Mouse (Mus musculus): ENCODE measurements around the gene Arl2. TPM values are rescaled to one million over a fixed set of nuclear protein-coding genes. Genes with fewer than 3 reads are reported as not detected.

Arl2 gene
- polyA plus RNA-seq, 1 experiment: 110 TPM

DNA sequence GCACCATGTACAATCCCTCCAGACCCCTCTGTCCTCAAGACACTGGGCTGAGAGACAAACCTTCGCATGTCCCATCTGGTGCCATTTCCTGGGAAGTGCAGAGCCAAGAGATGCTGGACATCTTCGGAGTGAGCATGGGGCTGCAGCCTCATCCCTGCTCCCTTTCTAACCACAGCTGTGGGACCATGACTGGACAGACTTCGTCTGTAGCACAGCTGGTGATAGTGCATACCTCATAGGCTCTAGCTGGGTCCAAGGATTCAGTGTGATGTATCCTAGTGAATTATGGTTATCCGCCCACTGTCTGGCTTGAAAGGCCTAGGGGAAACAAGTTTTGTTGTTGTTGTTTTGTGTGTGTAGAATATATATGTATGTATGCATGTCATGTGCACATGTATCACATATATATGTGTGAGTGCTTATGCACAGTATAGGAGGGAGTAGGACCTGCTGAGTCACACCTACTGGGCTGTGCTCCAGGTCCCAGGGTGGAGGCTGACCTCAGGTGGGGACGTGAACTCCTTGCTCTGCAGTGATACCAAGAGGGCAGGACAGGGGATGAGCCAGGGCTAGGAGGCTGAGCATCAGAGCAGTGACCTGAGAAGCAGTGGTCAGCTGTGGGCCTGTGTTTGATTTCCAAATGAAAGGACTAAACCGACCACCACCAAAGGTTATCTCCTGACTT, 39.0 kb downstream of the Arl2 start:
- Histone ChIP-seq H3K4me3 (no peak overlapping the region), H3K79me2 (ENCODE audit: control insufficient read depth, insufficient read depth) (no peaks in the 10 kb centered on the region), H3K4me2 (ENCODE audit: low read depth) (no peak overlapping the region), H3ac (ENCODE audit: control insufficient read depth, insufficient read length) (no peak overlapping the region), H3K27me3 (ENCODE audit: control insufficient read depth, insufficient read depth, insufficient read length) (no peaks in the 10 kb centered on the region), H3K36me3 (ENCODE audit: control insufficient read depth, insufficient read depth) (no peaks in the 10 kb centered on the region)
- TF ChIP-seq E2F4 (IDR thresholded peaks at IDR 0.05; ENCODE audit: insufficient read depth): no peak
- no peak for TF ChIP-seq MAX (IDR thresholded peaks at IDR 0.05; ENCODE audit: low read depth)
- TF ChIP-seq REST (IDR thresholded peaks at IDR 0.05; ENCODE audit: insufficient read depth, insufficient read length): no peak
- TF ChIP-seq POLR2AphosphoS2 (IDR thresholded peaks at IDR 0.05; ENCODE audit: insufficient read length, low read depth): no peak
- TF ChIP-seq SRF (IDR thresholded peaks at IDR 0.05; ENCODE audit: control insufficient read depth, insufficient read length, low read depth): no peak
- no peak for TF ChIP-seq MYOG (IDR thresholded peaks at IDR 0.05; ENCODE audit: control insufficient read depth in 1 of 3, insufficient read depth in 1 of 3, insufficient read length in 2 of 3, low read depth in 2 of 3)
- no peak for TF ChIP-seq MYOD1 (IDR thresholded peaks at IDR 0.05; ENCODE audit: control insufficient read depth in 1 of 3, insufficient read length in 2 of 3, low read depth in 2 of 3)
- TF ChIP-seq USF1 (IDR thresholded peaks at IDR 0.05; ENCODE audit: low read depth): no peak
- TF ChIP-seq CEBPB (IDR thresholded peaks at IDR 0.05; ENCODE audit: insufficient read depth, poor library complexity, severe bottlenecking): no peak
- TF ChIP-seq POLR2A (IDR thresholded peaks at IDR 0.05; ENCODE audit: insufficient read length, low read depth): no peak
- no peak for TF ChIP-seq TCF12 (IDR thresholded peaks at IDR 0.05; ENCODE audit: insufficient read depth, poor library complexity, severe bottlenecking)

DNA sequence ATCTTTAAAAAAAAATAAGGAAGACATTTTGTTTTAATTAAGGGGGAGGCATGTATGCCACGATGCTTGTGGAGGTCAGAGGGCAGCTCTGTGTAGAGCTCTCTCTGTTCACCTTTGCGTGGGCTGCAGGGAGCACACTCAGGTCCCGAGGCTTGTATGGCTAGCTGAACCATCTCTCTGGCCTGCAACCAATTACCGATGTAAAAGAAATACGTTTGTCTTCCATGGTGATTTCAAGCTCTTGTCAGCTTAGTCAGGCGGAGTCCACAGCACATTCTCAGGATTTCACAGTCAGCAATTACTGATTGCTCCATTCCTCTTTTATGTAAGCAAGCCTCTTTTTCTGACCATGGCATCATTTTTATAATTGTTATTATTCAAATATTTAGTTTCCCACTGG, 40.2 kb downstream of the Arl2 start:
- Histone ChIP-seq H3K4me2 (ENCODE audit: low read depth) (no peak overlapping the region), H3K36me3 (ENCODE audit: control insufficient read depth, insufficient read depth) (no peaks in the 10 kb centered on the region), H3K79me2 (ENCODE audit: control insufficient read depth, insufficient read depth) (no peaks in the 10 kb centered on the region), H3K27me3 (ENCODE audit: control insufficient read depth, insufficient read depth, insufficient read length) (no peaks in the 10 kb centered on the region), H3ac (ENCODE audit: control insufficient read depth, insufficient read length) (no peak overlapping the region), H3K4me3 (no peak overlapping the region)
- TF ChIP-seq SRF (IDR thresholded peaks at IDR 0.05; ENCODE audit: control insufficient read depth, insufficient read length, low read depth) (no peak), E2F4 (IDR thresholded peaks at IDR 0.05; ENCODE audit: insufficient read depth) (no peak), USF1 (IDR thresholded peaks at IDR 0.05; ENCODE audit: low read depth) (no peak), POLR2A (IDR thresholded peaks at IDR 0.05; ENCODE audit: insufficient read length, low read depth) (no peak), MAX (IDR thresholded peaks at IDR 0.05; ENCODE audit: low read depth) (no peak), MYOG (IDR thresholded peaks at IDR 0.05; ENCODE audit: control insufficient read depth in 1 of 3, insufficient read depth in 1 of 3, insufficient read length in 2 of 3, low read depth in 2 of 3) (no peak), REST (IDR thresholded peaks at IDR 0.05; ENCODE audit: insufficient read depth, insufficient read length) (no peak), TCF12 (IDR thresholded peaks at IDR 0.05; ENCODE audit: insufficient read depth, poor library complexity, severe bottlenecking) (no peak), MYOD1 (IDR thresholded peaks at IDR 0.05; ENCODE audit: control insufficient read depth in 1 of 3, insufficient read length in 2 of 3, low read depth in 2 of 3) (no peak), TCF3 (IDR thresholded peaks at IDR 0.05; ENCODE audit: insufficient read length, low read depth) (no peak), CEBPB (IDR thresholded peaks at IDR 0.05; ENCODE audit: insufficient read depth, poor library complexity, severe bottlenecking) (no peak)

DNA sequence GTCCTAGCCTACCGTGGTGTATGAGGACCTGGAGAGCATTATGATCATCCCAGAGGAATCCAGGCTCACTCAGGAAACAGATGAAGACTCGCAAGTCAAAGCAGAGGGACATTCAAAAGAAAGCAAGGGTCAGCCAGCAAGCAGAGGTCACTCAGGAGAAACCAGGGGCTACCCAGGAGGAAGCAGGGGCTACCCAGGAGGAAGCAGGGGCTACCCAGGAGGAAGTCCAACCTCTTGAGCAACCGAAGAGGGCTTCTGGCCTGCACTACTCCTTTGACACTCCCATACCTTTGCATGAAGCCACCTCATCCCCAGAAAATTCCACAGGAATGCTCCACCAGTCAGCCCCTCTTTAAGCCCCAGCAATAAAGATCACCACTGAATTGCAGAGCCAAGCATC, 43.5 kb downstream of the Arl2 start:
- H3K4me3 ChIP-seq: no peak overlapping the region
- H3K4me2 ChIP-seq (ENCODE audit: low read depth): no peak overlapping the region
- TF ChIP-seq USF1 (IDR thresholded peaks at IDR 0.05; ENCODE audit: low read depth): no peak
- no peak for TF ChIP-seq SRF (IDR thresholded peaks at IDR 0.05; ENCODE audit: control insufficient read depth, insufficient read length, low read depth)
- no peak for TF ChIP-seq POLR2AphosphoS2 (IDR thresholded peaks at IDR 0.05; ENCODE audit: insufficient read length, low read depth)
- TF ChIP-seq TCF3 (IDR thresholded peaks at IDR 0.05; ENCODE audit: insufficient read length, low read depth): no peak
- TF ChIP-seq E2F4 (IDR thresholded peaks at IDR 0.05; ENCODE audit: insufficient read depth): no peak
- TF ChIP-seq CEBPB (IDR thresholded peaks at IDR 0.05; ENCODE audit: insufficient read depth, poor library complexity, severe bottlenecking): no peak
- no peak for TF ChIP-seq REST (IDR thresholded peaks at IDR 0.05; ENCODE audit: insufficient read depth, insufficient read length)
- TF ChIP-seq MAX (IDR thresholded peaks at IDR 0.05; ENCODE audit: low read depth): no peak
- no peak for TF ChIP-seq POLR2A (IDR thresholded peaks at IDR 0.05; ENCODE audit: insufficient read length, low read depth)
- TF ChIP-seq MYOG (IDR thresholded peaks at IDR 0.05; ENCODE audit: control insufficient read depth in 1 of 3, insufficient read depth in 1 of 3, insufficient read length in 2 of 3, low read depth in 2 of 3): no peak
- no peak for TF ChIP-seq MYOD1 (IDR thresholded peaks at IDR 0.05; ENCODE audit: control insufficient read depth in 1 of 3, insufficient read length in 2 of 3, low read depth in 2 of 3)
- no peak for TF ChIP-seq TCF12 (IDR thresholded peaks at IDR 0.05; ENCODE audit: insufficient read depth, poor library complexity, severe bottlenecking)
- no peak overlapping the region for H3ac ChIP-seq (ENCODE audit: control insufficient read depth, insufficient read length)
- H3K27me3 ChIP-seq (ENCODE audit: control insufficient read depth, insufficient read depth, insufficient read length): no peaks in the 10 kb centered on the region
- H3K79me2 ChIP-seq (ENCODE audit: control insufficient read depth, insufficient read depth): no peaks in the 10 kb centered on the region
- no peaks in the 10 kb centered on the region for H3K36me3 ChIP-seq (ENCODE audit: control insufficient read depth, insufficient read depth)

DNA sequence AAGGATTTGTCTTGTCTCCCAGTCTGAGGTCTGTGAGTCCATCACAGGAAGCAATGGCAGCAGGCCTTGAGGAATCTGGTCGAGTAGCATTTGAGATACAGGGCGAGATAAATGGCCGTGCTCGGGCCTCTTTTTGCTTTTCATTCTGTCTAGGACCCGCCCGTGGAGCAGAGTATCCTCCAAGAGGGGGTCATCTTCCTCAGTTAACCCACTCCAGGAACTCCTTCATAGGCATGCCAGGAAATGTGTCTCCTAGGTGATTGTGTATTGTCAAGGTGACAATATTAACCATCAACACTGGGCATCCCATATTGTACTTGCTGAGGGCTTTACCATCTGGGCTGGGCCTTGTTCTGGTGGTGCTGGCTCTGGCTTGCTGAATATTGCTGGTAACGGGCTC, 47.2 kb downstream of the Arl2 start, which contains the start of gene AC131692.1:
Gene AC131692.1, plus strand, starts transcription at position 301 of the 400 bp plus-strand sequence.
- Histone ChIP-seq H3K4me3 (no peak within 1 kb of the TSS), H3ac (ENCODE audit: control insufficient read depth, insufficient read length) (no peak within 1 kb of the TSS), H3K36me3 (ENCODE audit: control insufficient read depth, insufficient read depth) (peaks cover 6% of the 10 kb centered on the region), H3K27me3 (ENCODE audit: control insufficient read depth, insufficient read depth, insufficient read length) (no peaks in the 10 kb centered on the region), H3K4me2 (ENCODE audit: low read depth) (no peak within 1 kb of the TSS), H3K79me2 (ENCODE audit: control insufficient read depth, insufficient read depth) (peaks cover 3% of the 10 kb centered on the region)
- no peak for TF ChIP-seq MYOD1 (IDR thresholded peaks at IDR 0.05; ENCODE audit: control insufficient read depth in 1 of 3, insufficient read length in 2 of 3, low read depth in 2 of 3)
- no peak for TF ChIP-seq POLR2A (IDR thresholded peaks at IDR 0.05; ENCODE audit: insufficient read length, low read depth)
- no peak for TF ChIP-seq MYOG (IDR thresholded peaks at IDR 0.05; ENCODE audit: control insufficient read depth in 1 of 3, insufficient read depth in 1 of 3, insufficient read length in 2 of 3, low read depth in 2 of 3)
- TF ChIP-seq MAX (IDR thresholded peaks at IDR 0.05; ENCODE audit: low read depth): no peak
- no peak for TF ChIP-seq TCF3 (IDR thresholded peaks at IDR 0.05; ENCODE audit: insufficient read length, low read depth)
- TF ChIP-seq TCF12 (IDR thresholded peaks at IDR 0.05; ENCODE audit: insufficient read depth, poor library complexity, severe bottlenecking): no peak
- TF ChIP-seq E2F4 (IDR thresholded peaks at IDR 0.05; ENCODE audit: insufficient read depth): no peak
